Mouse (Mus musculus) forebrain, embryonic 12.5 days (tissue): Measurements from ENCODE around the gene Ttll13. TPM values are rescaled to one million over a fixed set of nuclear protein-coding genes. Genes with fewer than 3 reads are reported as not detected.

ENCODE experiments used
- ATAC-seq: fragments of 200-750 bp; cut with Nextera tagmentation; 2 replicates; pipeline ENCODE4 v1.8.0; 2017; ENCODE audit warnings: moderate TSS enrichment; ENCODE audit not compliant: low FRiP score
- H3K27ac ChIP-seq: fragments of 300-500 bp; sonication (generic); 2 replicates; pipeline ENCODE4 v1.5.1; 2016; ENCODE audit warnings: mild to moderate bottlenecking
- H3K27me3 ChIP-seq: fragments of 300-500 bp; sonication (generic); 2 replicates; pipeline ENCODE4 v1.6.1; 2016; ENCODE audit warnings: mild to moderate bottlenecking
- H3K36me3 ChIP-seq: fragments of 300-500 bp; sonication (generic); replicated peaks from 2 replicates; pipeline ENCODE4 v1.6.1; 2016; ENCODE audit warnings: mild to moderate bottlenecking
- H3K4me1 ChIP-seq: fragments of 300-500 bp; sonication (generic); 2 replicates; pipeline ENCODE4 v1.6.1; 2016
- H3K4me2 ChIP-seq: fragments of 300-500 bp; sonication (generic); 2 replicates; pipeline ENCODE4 v1.6.1; 2016; ENCODE audit warnings: mild to moderate bottlenecking, moderate library complexity
- H3K4me3 ChIP-seq: fragments of 300-500 bp; sonication (generic); replicated peaks from 2 replicates; pipeline ENCODE4 v1.5.1; 2016; ENCODE audit warnings: mild to moderate bottlenecking
- H3K9ac ChIP-seq: fragments of 300-500 bp; sonication (generic); 2 replicates; pipeline ENCODE4 v1.6.1; 2016; ENCODE audit warnings: mild to moderate bottlenecking
- H3K9me3 ChIP-seq: fragments of 300-500 bp; sonication (generic); 2 replicates; pipeline ENCODE4 v1.6.1; 2016
- WGBS: fragments of 180-500 bp; shearing (Covaris S2); methylation state at CpG from one replicate; pipeline ENCODE4 v1.1.7; 2016; 5-methylcytosine and 5-hydroxymethylcytosine counted together
- polyA plus RNA-seq: library from polyadenylated mRNA; unstranded; fragments of >200 nt; fragmentation: Nextera tagmentation; extraction: Ambion mirVana; gene quantifications from 2 replicates; pipeline ENCODE4 v1.2.1, GENCODE M21; 2016

Gene Ttll13
- polyA plus RNA-seq, 1 experiment from 2014 or later = 1.3 TPM

DNA sequence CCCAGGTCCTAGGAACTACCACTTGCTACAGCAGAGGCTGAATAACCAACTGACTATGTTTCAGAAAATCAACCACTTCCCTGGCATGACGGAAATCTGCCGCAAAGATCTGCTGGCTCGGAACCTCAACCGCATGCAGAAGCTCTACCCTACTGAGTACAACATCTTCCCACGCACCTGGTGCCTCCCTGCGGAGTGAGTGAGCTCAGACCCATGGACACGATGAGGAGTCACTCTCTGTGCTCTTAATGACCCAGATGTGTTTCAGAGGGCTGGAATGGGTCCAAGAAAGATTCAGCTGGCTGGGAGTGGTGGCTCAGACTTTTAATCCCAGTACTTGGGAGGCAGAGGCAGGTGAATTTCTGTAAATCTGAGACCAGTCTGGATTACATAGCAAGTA, 6.3 kb downstream of the Ttll13 start:
- ATAC-seq = no peak
- H3K27me3 ChIP-seq = peaks cover 30% of the 10 kb centered on the region
- no peak overlapping the region for H3K4me3 ChIP-seq
- H3K9me3 ChIP-seq = no peaks in the 10 kb centered on the region
- no peaks in the 10 kb centered on the region for H3K4me1 ChIP-seq
- WGBS = 82% methylated on average over 7 of the region's 7 CpGs
- no peak overlapping the region for H3K4me2 ChIP-seq
- H3K27ac ChIP-seq = no peak overlapping the region
- H3K9ac ChIP-seq = no peak overlapping the region
- H3K36me3 ChIP-seq = no peaks in the 10 kb centered on the region

DNA sequence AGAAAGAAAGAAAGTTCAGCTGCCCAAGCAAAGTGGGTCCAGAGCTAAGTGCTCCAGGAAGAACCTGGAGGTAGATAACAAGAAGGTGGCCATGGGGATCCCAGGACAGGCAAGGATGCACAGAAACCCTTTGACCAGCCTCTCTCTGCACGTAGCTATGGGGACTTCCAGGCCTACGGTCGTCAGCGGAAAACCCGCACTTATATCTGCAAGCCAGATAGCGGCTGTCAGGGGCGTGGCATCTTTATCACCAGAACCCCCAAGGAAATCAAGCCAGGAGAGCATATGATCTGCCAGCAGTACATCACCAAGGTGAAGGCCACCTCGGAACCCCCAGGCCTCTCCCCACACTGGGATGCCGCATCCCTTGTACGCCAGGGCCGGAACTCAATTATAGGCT, 6.7 kb downstream of the Ttll13 start:
- H3K27ac ChIP-seq = no peak overlapping the region
- no peaks in the 10 kb centered on the region for H3K9me3 ChIP-seq
- H3K4me3 ChIP-seq = no peak overlapping the region
- no peak for ATAC-seq
- H3K9ac ChIP-seq = no peak overlapping the region
- no peaks in the 10 kb centered on the region for H3K36me3 ChIP-seq
- H3K4me1 ChIP-seq = no peaks in the 10 kb centered on the region
- H3K4me2 ChIP-seq = no peak overlapping the region
- peaks cover 33% of the 10 kb centered on the region for H3K27me3 ChIP-seq
- 89% methylated on average over 11 of the region's 11 CpGs for WGBS

DNA sequence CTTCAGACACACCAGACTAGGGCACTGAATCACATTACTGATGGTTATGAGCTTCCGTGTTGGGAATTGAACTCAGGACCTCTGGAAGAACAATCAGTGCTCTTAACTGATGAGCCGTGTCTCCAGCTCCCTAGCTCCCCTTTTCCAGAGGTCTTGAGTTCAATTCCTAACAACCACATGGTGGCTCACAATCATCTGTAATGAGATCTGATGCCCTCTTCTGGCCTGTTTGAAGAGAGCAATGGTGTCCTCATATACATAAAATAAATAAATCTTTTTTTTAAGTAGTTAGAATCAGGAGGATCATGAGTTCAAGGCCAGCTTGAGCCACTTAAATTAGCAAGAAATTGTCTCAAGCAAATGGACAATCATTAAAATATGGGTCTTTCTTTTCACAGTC, 9.8 kb downstream of the Ttll13 start:
- WGBS = 66% methylated on average over 2 of the region's 2 CpGs

DNA sequence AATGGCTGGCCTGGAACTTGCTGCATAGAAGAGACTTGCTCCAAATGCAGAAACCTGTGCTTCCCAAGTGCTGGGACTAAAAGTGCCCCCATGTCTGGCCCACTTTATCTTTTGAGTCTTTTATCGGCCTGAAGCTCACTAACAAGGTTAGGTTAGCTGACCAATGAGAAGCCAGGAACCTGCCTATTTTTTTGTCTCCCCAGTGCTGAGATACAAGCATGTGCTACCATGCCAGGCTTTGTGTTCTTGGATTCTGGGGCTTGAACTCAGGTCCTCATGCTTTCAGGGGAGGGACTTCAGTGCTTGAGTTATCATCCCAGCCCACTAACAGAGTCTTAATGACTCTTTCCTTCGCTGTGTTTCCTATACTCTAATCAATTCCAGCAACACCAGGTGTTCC, 11.5 kb downstream of the Ttll13 start:
- peaks cover 9% of the 10 kb centered on the region for H3K4me1 ChIP-seq
- 82% methylated on average over 2 of the region's 2 CpGs for WGBS
- no peaks in the 10 kb centered on the region for H3K9me3 ChIP-seq
- no peak overlapping the region for H3K9ac ChIP-seq
- no peaks in the 10 kb centered on the region for H3K36me3 ChIP-seq
- ATAC-seq = no peak
- H3K4me2 ChIP-seq = no peak overlapping the region
- peaks cover 48% of the 10 kb centered on the region for H3K27me3 ChIP-seq
- H3K27ac ChIP-seq = no peak overlapping the region
- no peak overlapping the region for H3K4me3 ChIP-seq

More for the DNA sequence above, 9.8 kb downstream of the Ttll13 start:
- Histone ChIP-seq H3K36me3 (no peaks in the 10 kb centered on the region), H3K9ac (no peak overlapping the region), H3K4me1 (no peaks in the 10 kb centered on the region), H3K9me3 (no peaks in the 10 kb centered on the region), H3K4me3 (no peak overlapping the region), H3K27me3 (peaks cover 52% of the 10 kb centered on the region), H3K4me2 (no peak overlapping the region), H3K27ac (no peak overlapping the region)
- no peak for ATAC-seq

GRCm38 (mm10) chr7:80260625-80261371, 14.6 kb downstream of the Ttll13 start, which contains the start of gene Ngrn:
Ngrn (plus strand) TSS chr7:80261215.
- Histone ChIP-seq H3K27ac (peak within 1 kb of the TSS; percentile 75), H3K36me3 (peaks cover 25% of the 10 kb centered on the region), H3K4me2 (peak within 1 kb of the TSS; percentile 94), H3K9ac (peak within 1 kb of the TSS; percentile 80), H3K9me3 (no peaks in the 10 kb centered on the region), H3K4me1 (peaks cover 9% of the 10 kb centered on the region), H3K27me3 (peaks cover 36% of the 10 kb centered on the region), H3K4me3 (peak within 1 kb of the TSS; percentile 86)
- WGBS = 27% methylated on average over 40 of the region's 40 CpGs
- ATAC-seq = peak; percentile 88

- peak overlapping the region; percentile 75 for H3K27ac ChIP-seq
- 2% methylated on average over 32 of the region's 32 CpGs for WGBS
- peaks cover 32% of the 10 kb centered on the region for H3K36me3 ChIP-seq
- peak; percentile 70; the same call in 1 of the 2 replicates for ATAC-seq
- H3K4me2 ChIP-seq = peak overlapping the region; percentile 94
- H3K4me1 ChIP-seq = peaks cover 9% of the 10 kb centered on the region
- no peaks in the 10 kb centered on the region for H3K9me3 ChIP-seq
- H3K27me3 ChIP-seq = peaks cover 33% of the 10 kb centered on the region
- peak overlapping the region; percentile 80 for H3K9ac ChIP-seq
- peak overlapping the region; percentile 86 for H3K4me3 ChIP-seq
Measured at GRCm38 (mm10) chr7:80261372-80261990, 15.3 kb downstream of the Ttll13 start.

DNA sequence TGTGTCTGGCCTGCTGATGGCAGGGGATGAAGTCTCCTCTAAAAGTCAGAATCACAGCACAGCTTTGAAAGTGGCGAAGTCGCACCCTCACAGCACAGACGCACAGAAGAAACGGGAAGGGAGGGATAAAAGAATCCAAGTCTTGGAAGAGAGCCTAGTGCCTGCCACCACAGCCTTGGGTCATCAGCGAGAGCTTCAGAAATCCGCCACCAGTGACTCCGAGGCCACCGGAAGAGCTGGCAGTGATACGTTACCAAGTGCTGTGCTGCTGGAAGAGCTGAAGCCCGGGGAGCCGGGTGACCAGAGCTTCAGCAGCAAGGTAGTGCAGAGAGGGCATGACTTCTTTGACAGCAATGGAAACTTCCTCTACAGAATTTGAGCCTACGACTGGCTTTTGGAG, 18.4 kb downstream of the Ttll13 start:
- Histone ChIP-seq H3K9ac (no peak overlapping the region), H3K4me3 (no peak overlapping the region), H3K9me3 (no peaks in the 10 kb centered on the region), H3K4me2 (no peak overlapping the region), H3K27ac (no peak overlapping the region), H3K36me3 (peaks cover 38% of the 10 kb centered on the region), H3K27me3 (peaks cover 5% of the 10 kb centered on the region), H3K4me1 (peaks cover 15% of the 10 kb centered on the region)
- no peak for ATAC-seq
- WGBS = 95% methylated on average over 12 of the region's 12 CpGs

DNA sequence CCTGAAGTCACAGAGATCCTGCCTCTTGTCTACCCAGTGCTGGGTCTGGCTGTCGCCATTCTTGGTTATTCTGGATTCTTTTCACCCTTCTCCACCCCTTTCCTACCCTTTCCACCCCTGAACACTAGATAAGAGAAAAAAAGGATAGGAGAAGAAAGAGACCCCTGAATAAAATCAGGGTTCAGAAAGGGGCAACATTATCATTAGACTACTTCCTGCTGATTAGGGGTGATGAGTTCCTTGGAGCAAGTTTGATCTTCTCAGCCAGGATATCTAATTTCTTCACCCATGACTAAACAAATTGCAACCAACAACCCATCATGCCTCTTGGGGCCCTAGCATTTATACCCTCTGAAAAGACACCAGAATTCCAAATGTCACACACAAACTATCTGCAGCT, 21.6 kb downstream of the Ttll13 start:
- Histone ChIP-seq H3K4me1 (peaks cover 18% of the 10 kb centered on the region), H3K4me2 (no peak overlapping the region), H3K36me3 (peaks cover 43% of the 10 kb centered on the region), H3K9ac (no peak overlapping the region), H3K27me3 (no peaks in the 10 kb centered on the region), H3K9me3 (no peaks in the 10 kb centered on the region), H3K4me3 (no peak overlapping the region), H3K27ac (no peak overlapping the region)
- 93% methylated on average over 1 of the region's 1 CpGs for WGBS
- ATAC-seq = no peak

GRCm38 (mm10) chr7:80268897-80269750, 22.9 kb downstream of the Ttll13 start, which contains the start of gene Vps33b:
Vps33b (plus strand) TSS chr7:80269649.
- H3K27ac ChIP-seq = peak within 1 kb of the TSS; percentile 63

DNA sequence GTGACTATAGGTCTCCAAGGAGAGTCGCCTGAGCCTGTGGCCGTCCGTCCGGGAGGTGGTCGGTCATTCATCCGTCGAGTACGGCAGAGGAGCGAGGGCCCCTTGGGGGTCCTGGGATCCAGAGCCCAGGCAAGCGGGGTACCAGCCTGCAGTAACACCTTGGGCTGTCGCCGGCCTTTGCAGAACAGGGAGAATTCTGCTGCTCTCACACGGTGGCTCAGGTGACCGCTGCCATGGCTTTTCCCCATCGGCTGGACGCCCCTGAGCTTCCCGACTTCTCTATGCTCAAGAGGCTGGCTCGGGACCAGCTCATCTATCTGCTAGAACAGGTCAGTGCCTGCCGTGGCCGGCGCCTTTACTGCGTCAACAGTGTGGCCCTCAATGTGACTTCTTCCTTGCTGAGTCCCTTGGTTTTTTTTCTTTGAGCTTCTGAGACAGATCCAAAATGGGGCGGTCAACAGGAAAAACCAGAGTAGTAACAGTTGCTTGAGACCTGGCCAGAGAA, 23.6 kb downstream of the Ttll13 start:
- Histone ChIP-seq H3K27ac (peak overlapping the region; percentile 63), H3K4me1 (peaks cover 18% of the 10 kb centered on the region), H3K9me3 (peaks cover 12% of the 10 kb centered on the region), H3K9ac (peak overlapping the region; percentile 80), H3K4me2 (peak overlapping the region; percentile 95), H3K27me3 (no peaks in the 10 kb centered on the region), H3K4me3 (peak overlapping the region; percentile 79), H3K36me3 (peaks cover 48% of the 10 kb centered on the region)
- peak; percentile 62 for ATAC-seq
- under 1% methylated on average over 23 of the region's 23 CpGs for WGBS

More at GRCm38 (mm10) chr7:80268897-80269750, 22.9 kb downstream of the Ttll13 start, which contains the start of gene Vps33b:
- H3K9ac ChIP-seq = peak within 1 kb of the TSS; percentile 80
- no peaks in the 10 kb centered on the region for H3K27me3 ChIP-seq
- peak; percentile 89 for ATAC-seq
- H3K4me3 ChIP-seq = peak within 1 kb of the TSS; percentile 79
- H3K36me3 ChIP-seq = peaks cover 48% of the 10 kb centered on the region
- peak within 1 kb of the TSS; percentile 95 for H3K4me2 ChIP-seq
- 4% methylated on average over 21 of the region's 21 CpGs for WGBS
- H3K4me1 ChIP-seq = peaks cover 18% of the 10 kb centered on the region
- H3K9me3 ChIP-seq = peaks cover 5% of the 10 kb centered on the region; the same call in 1 of the 2 replicates

- no peak overlapping the region for H3K4me2 ChIP-seq
- H3K36me3 ChIP-seq = peaks cover 59% of the 10 kb centered on the region
- no peak overlapping the region for H3K4me3 ChIP-seq
- H3K27ac ChIP-seq = no peak overlapping the region
- ATAC-seq = no peak
- peaks cover 18% of the 10 kb centered on the region for H3K4me1 ChIP-seq
- no peak overlapping the region for H3K9ac ChIP-seq
- WGBS = 96% methylated on average over 2 of the region's 2 CpGs
- peaks cover 18% of the 10 kb centered on the region for H3K9me3 ChIP-seq
- H3K27me3 ChIP-seq = no peaks in the 10 kb centered on the region
Measured at GRCm38 (mm10) chr7:80273456-80273855, 27.3 kb downstream of the Ttll13 start.

DNA sequence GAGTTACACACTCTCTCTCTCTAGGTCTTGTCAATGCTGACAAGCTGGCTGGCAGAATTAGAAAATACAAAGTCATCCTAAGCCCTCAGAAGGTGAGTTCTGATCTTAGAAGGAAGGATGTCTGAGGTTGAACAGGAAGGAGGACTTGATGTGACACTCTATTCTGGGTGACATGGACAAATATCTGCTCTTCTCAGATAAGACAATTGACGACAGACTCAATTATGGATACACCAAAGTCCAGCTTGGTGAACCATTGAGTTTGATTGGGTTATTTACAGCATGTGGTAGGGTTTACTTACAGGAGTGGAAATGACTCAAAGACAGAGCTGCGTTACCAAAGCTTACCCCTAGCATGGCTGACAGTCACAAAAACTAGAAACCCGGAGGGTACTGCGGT, 30.2 kb downstream of the Ttll13 start:
- H3K4me1 ChIP-seq = no peaks in the 10 kb centered on the region
- WGBS = 95% methylated on average over 4 of the region's 4 CpGs

More for the DNA sequence above, 30.2 kb downstream of the Ttll13 start:
- peaks cover 18% of the 10 kb centered on the region for H3K9me3 ChIP-seq
- no peak overlapping the region for H3K4me3 ChIP-seq
- peaks cover 77% of the 10 kb centered on the region for H3K36me3 ChIP-seq
- no peak overlapping the region for H3K27ac ChIP-seq
- H3K27me3 ChIP-seq = no peaks in the 10 kb centered on the region
- H3K9ac ChIP-seq = no peak overlapping the region
- no peak for ATAC-seq
- H3K4me2 ChIP-seq = no peak overlapping the region
